Mouse (Mus musculus): ENCODE data around the gene Dnah5. TPM values are rescaled to one million over a fixed set of nuclear protein-coding genes. Genes with fewer than 3 reads are reported as not detected.

Dnah5 gene
- 1 to 10 TPM; 2.9 to 3.8 TPM for total RNA-seq (2021)

DNA sequence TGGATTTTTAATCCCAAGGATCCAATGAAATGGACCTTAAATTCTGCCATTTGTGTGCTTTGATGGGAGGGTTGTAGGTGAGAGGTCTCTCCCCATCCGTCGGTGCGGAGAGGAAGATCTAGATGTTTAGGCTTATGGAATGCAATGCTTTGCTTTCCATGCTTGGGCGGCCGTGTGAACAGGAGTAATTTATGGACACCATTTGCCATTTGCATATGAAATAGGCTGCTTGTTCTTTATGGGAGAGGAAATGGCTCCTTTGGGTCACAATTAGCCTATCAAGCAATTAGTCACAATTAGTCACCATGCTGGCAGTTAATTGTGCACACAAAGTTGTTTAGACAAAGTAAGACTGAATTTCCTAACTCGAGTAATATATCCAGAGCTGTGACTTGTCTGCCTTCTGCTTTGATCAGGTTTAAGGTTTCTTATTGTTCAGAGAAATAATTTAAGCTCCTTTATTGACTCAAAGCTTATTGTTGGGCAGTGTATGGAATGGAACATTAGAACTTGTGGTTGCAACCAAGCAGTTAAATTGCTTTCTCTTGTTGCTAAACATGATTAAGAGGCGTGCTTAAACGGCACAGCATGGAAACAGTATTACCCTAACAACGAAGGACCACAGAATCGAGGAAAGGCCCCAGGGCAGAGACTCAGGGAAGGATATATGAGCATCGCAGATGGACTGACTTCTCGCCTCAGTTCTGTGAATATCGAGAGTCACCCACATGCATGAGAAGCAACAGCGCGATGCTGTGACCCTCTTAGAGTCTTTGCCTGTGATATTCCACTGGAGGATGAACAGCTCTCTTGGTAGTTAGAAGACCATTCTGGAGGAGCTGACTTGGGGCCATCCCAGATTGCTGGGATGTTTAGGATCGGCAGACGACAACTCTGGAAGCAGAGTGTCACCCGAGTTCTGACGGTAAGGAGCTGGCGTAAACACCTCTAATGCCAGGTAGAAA is at the start of gene Dnah5:
TSS of gene Dnah5 (plus strand) at position 642 of the 965 bp plus-strand sequence.
- DNase-seq (ENCODE audit: extremely low spot score in 1 of 2, low spot score in 1 of 2) = no peak

DNA sequence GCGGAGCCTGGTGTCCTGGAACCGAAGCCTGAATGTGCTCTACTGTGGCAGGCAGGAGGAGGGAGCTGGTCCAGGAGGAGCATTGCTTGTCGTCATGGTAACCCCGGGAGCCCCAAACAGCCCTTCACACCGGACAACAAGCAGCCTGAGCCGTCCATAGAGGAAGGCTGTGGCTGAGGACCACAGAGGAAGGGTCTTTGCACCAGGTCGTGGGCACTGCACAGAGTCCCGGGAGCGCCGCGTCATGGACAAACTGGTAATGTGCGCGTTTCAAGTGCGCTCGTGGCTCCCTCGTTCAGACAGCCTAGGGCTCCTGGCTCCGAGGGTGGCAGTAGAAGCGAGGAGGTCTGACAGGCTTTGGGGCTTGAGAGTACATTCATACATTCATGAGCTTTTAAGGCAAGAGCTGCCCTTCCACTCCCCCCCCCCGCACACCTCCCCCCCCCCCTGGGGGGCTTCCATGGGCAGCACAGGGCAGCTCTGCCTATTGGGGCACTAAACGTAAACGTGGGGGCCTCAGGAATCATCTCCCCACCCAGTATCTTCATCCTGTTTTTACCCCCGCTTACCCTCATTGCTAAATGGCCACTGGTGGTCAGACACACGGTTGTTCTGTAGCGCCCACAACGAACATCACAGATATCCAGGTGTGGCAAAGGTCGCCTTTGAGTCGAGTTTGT is 48.6 kb upstream of the Dnah5 start:
- DNase-seq (ENCODE audit: extremely low spot score in 1 of 2, low spot score in 1 of 2) = peak; percentile 54 to 65

DNA sequence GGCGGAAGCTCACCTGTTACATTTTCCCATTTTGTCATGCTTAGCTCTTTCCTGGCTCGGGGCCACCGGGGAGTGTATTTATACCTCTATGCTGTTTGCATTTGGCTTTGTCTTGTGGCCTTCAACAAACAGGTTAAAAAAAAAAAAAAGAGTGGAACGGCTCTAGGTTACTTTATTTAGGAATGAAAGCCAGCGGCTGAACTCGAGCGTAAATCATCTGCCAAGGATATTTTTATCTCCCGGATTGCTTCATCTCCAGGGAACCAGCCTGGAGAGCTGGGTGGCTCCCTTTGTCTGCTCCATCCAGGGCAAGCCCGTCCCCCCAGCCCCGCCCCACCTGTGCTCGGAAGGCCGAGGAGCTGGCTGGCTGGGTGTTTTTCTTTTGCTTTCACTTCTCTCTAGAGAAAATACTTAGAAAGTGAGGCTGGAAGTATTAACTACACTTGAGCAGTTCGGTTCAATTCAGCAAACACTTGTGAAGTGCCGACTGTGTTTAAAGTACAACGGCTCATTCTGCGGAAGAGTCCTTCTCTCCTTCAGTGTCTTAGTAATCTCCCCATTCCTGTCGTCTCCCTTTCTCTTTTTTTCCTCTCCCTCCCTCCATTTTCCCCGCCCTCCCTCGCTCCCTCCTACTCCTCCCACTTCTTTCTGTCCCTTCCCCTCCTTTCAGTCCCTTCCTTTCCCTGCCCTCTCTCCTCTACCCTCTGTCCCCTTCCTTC is 44.6 kb upstream of the Dnah5 start:
- DNase-seq (ENCODE audit: extremely low spot score in 1 of 2, low spot score in 1 of 2) = peak in 1 of 2 experiments; percentile 39

DNA sequence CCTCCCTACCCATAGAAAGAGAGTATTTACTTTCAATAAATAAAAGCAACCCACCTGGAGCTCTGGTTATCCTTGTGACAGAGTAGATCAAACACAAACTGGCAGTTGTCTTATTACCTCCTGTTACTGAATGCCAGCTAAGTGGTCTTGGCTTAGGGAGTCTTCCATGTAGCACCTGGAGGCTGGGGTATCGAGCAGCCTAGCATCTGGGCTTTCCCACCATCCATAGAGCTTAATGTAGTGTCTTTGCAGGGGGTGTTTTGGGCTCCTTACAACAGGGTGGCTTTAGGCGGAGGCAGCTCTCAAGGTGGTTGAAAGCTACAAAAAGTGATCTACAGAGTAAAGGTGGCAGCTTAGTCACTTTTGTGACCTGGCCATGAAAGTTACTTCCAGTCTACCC is 41.3 kb upstream of the Dnah5 start:
- no peak for DNase-seq (ENCODE audit: extremely low spot score in 1 of 2, low spot score in 1 of 2)

DNA sequence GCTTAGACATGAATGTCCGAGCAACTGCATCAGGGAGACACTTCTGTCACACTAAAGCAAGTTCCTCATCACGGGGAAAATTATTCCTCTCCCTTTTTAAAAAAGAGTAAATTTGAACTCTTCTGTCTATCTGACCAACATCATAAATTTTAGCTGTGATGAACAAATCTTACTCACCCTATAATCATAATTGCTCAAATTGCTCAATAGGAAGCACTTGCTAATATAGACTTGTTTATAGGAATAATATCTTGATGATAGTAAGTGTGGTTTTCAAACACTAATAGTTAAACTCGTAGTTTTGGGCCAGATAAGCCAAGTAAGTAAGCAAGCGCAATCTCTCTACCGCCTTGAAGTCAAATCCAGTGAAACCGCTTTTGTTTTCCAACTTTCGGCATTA is 38.3 kb upstream of the Dnah5 start:
- DNase-seq (ENCODE audit: extremely low spot score in 1 of 2, low spot score in 1 of 2) = no peak

DNA sequence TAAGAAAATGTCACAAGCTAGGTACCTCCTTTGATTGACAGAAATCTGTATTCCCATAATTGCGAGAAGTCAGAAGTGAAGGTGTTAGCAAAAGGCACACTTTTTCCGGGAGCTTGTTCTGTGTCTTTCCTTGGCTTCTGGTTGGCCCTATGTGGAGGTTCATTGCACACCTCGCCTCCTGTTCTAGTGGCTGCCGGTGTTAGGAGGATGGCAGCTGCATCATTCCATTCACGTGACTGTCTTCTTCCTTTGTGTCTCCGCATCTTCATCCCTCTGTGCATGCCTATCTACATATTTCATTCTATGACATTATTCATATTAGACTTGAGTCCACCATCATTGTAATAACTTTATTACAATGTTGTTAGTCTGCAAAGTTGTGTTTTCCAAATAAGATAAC is 37.5 kb upstream of the Dnah5 start:
- no peak for DNase-seq (ENCODE audit: extremely low spot score in 1 of 2, low spot score in 1 of 2)

DNA sequence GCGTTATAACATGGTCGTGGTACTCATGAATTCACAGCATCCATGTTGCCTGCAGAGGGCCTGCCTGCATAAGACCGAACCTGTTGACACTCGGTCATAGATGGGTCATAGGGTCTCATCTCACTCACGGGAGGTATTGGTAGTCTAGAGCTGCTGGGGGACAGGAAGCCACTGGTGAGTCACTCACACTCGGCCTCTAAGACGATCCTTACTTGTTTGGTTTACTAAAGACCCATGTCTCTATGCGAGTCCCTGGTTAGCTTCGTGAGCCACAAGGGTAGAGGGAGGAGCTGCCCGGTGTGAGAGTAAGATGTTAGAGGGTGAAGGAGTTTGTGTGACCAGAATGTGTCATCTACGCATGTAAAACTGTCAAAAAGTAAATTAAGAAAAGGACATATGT is 24.6 kb upstream of the Dnah5 start:
- no peak for DNase-seq (ENCODE audit: extremely low spot score in 1 of 2, low spot score in 1 of 2)

DNA sequence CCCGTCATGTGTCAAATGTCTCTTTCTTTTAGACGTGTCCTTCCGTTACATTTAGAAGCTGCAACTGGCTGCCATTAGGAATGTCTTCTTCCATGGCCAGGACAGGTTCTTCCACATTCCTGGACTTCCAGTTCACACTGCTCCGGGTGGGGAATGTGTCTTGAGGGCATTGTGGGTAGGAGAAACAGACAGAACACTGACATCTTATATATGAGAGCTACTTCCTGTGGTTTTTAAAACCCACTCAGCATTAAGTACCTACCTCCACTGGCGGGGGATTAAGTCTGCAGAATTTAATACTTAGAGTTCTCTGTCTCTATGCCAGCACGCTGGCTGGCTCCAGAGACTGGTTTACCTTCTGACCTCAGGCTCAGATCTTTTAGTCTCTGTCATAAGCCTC is 24.0 kb upstream of the Dnah5 start:
- DNase-seq (ENCODE audit: extremely low spot score in 1 of 2, low spot score in 1 of 2) = no peak

DNA sequence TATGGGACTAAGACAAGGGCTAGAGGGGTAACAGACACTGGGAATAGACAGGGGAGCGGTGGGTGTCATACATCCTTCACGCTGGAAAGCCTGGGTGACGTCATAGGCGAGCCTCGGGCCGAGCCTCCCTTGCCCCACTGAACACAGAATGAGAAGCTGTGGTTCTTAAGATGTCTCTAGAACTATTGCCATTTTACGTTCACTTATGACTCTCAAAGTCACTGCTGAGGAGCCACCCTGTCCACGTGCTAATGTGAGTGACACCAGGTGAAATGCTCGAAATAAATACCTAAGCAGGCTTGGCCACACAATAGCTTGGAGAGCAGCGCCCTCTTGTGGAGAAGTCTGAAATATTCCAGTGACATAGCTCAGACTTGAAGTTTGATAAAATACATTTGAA is 21.7 kb upstream of the Dnah5 start:
- peak; percentile 72 to 90 for DNase-seq (ENCODE audit: extremely low spot score in 1 of 2, low spot score in 1 of 2)

DNA sequence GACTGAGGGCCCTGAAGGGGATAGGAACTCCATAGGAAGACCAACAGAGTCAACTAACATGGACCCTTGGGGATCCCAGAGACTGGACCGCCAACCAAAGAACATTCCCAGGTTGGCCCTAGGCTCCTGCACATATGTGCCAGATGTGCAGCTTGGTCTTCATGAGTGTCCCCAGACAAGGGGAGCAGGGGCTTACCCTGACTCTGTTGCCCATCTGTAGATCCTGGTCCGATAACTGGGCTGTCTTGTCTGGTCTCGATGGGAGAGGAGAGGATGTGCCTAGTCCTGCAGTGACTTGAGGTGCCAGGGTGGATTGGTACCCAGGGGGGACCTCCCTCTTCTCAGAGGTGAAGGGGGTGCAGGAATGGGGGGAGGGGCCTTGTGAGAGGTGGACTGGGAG is 21.0 kb upstream of the Dnah5 start:
- no peak for DNase-seq (ENCODE audit: extremely low spot score in 1 of 2, low spot score in 1 of 2)

DNA sequence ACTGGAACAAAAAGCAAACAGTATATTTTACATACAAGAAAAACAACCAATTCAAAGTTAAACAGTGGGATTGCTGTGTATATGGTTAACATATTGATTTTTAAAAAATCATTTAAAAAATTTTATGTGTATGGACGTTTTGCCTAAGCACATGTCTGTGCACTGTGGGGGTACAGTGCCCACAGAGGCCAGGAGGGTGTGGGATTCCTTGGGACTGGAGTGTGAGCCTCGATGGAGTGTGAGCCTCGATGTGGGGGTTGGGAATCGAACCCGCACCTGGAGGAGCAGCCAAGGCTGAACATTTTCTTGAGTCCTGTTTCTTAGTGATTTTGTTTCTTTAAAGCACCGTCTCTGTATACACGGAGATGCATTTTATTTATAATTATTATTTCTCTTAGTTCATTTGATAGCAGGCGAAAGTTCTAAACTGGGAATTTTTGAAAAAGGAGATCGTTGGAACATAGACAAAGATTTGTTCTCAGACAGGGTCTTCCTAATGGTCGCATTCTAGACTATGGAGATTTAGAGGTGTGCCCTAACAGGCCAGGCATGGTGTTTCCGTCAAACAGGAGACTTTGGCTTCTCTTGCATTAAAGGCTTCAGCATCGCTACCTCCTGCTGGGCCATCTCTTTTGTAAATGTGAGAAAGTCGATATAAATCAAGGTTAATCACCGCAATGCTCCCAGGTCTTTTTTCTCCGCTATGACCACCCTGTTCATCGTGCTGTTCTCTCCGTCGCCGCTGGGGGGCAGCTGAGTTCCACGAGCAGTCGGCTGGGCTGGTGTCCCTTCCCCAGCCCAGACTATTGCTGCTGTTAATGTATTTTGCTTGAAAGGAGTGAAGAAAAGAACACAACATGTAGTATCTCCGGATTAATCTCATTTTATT is 15.8 kb upstream of the Dnah5 start:
- peak; percentile 74 to 95 for DNase-seq (ENCODE audit: extremely low spot score in 1 of 2, low spot score in 1 of 2)

DNA sequence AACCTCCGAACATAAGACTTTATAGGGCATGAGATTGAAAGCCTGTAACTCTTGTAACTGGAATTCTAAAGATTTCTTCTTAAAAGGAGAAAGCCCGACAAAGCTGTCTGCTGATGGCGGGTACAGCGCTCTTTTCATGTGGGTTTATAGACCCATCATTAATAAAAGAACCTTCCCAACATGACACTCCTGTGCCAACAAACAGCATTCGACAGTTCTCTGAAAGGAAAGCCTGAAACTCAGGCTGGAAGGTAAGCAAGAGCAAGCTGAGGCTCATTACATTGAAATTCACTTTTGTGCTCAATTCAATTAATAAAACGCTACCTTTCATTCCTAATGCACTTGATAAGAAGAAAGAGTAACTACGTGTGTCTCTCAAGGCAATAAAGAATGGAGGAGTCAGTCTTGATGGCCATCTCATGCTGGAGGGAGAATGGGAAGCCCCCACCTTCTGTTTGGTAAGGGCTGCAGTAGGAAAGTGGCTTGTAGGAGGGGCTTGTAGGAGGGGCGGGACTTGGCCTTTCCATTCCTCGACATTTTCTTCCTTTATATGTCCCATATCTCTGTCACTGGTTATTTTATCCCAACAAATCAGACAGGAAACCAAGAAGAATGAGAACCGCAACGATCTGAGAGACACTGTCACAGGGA is 15.1 kb upstream of the Dnah5 start:
- no peak for DNase-seq (ENCODE audit: extremely low spot score in 1 of 2, low spot score in 1 of 2)

DNA sequence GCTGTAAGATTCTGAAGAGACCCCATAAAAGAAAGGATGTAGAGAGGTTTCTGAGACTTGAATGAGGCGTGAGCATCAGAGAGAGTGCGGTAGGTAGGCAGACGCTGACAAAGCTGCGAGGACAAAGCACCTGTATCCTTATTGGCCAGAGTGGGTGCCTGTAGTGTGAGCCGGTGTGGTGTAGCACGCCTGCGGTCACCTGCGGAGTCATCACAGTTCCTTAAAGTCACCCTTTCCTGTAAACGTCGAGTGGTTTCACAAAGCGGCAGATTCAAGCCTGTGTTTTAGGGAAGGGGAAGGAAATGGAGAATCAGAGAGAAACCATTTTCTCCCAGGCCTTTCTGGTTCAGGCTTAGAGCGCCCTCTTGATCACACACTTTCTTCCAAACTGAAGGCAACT is 13.9 kb upstream of the Dnah5 start:
- DNase-seq (ENCODE audit: extremely low spot score in 1 of 2, low spot score in 1 of 2) = no peak

DNA sequence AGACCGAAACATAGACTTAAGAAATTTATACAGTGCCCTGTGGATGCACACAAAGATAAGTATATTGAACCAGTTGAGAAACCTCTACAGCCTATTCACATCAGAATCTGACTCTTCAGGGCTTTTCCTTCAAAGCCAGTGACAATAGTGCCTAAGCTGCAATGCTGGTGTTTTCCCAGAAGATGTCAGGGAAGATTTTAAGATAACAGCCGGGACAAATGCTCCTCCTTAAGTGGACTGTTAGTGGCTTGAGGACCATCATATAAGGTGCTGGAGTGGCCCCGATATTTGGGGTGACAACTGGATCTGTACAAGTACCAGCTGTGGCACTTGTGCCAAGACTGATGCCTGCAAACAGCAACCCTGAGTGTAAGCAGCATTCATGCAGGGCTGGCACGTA is 4.9 kb upstream of the Dnah5 start:
- no peak for DNase-seq (ENCODE audit: extremely low spot score in 1 of 2, low spot score in 1 of 2)

DNA sequence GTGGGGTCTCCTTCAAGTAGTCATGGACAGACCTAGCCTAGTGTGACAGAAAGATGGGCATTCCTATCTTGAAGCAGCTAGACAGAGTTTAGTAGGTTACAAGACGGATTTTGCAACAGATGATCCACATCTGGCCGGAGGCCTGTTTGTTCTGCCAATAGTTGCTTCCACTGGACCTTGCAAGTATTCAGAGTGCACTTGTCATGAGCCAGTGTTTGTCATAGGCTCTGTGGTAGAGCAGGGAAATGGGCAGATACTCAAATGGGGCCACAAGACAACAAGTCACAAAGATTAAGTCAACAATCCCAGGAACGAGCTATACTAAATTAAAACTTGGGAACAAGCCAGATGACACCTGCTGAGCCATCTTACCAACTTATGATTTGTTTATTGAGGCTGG is 1.1 kb downstream of the Dnah5 start:
- no peak for DNase-seq (ENCODE audit: extremely low spot score in 1 of 2, low spot score in 1 of 2)

DNA sequence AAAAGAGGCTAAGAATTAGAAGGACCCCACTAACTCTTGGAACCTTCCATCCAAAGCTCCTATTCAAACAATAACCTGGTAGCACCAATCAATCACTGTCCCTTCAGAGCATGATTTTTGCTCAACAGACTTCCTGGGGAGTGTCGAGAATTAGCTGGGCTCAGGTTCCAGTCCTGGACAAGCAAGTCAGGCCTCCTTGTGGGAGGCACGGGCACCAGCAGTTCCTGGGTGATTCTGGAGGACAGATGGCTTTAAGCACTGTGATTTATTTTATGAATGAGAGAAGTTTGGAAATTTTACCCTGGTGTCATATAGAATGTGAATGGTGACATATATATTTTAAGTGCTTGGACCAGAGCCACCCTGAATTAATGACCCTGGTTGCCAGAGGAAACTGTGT is 4.0 kb downstream of the Dnah5 start:
- DNase-seq (ENCODE audit: extremely low spot score in 1 of 2, low spot score in 1 of 2) = no peak

DNA sequence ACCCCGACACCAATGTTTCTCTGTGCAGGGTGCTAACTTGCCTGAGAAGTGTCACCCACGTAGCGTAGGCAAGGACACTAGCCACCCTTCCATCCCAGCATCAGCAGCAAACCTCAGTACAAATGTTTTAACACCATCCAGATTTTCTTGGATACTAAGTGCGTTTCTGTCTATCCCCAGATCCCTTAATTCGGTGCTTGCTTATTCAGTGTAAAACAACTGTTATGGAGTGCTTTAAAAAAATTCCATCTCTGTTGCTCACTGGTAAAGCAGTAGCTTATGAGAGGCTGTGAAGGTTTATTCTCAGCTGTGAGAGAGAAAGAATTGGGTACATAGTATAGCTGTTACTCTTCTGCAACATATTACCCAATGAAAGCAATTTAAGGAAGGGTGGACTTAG is 9.5 kb downstream of the Dnah5 start:
- no peak for DNase-seq (ENCODE audit: extremely low spot score in 1 of 2, low spot score in 1 of 2)

DNA sequence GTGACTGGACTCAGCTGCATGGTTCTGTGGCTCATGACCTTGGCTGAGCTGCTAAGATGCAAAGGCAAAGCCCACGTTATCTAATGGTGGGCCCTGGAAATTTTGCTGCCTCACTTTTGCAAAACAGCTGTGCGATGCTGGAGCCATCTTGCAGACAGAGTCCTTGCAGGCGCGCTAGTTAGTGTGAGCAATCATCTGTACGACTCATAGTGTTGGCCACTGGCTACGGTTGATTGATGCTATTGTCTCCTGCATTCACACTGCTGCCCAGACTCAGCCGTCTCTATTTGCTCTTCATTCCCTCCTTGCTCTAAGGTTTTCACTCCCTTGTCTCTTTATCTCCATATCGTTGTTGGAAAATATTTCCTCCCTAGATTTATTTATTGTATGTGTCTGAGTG is 12.8 kb downstream of the Dnah5 start:
- DNase-seq (ENCODE audit: extremely low spot score in 1 of 2, low spot score in 1 of 2) = no peak

DNA sequence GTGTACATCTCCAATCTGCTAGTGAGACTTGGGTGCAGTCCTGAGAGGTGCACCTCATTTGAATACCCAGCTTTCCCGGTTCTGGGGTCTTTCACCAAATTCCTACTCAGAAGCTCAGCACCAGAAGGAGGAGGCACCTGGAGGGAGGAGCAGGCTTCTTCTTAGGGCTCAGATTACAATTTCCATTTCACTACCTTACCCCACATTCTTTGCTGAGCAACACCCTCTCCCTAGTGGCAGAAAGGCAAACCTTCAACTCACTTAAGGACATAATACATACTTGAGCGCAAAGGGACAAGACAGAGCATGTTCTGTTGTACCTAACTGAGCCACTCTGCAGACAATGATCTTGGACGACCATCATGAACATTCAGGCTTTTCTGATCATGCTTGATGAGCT is 23.8 kb downstream of the Dnah5 start:
- DNase-seq (ENCODE audit: extremely low spot score in 1 of 2, low spot score in 1 of 2) = no peak

DNA sequence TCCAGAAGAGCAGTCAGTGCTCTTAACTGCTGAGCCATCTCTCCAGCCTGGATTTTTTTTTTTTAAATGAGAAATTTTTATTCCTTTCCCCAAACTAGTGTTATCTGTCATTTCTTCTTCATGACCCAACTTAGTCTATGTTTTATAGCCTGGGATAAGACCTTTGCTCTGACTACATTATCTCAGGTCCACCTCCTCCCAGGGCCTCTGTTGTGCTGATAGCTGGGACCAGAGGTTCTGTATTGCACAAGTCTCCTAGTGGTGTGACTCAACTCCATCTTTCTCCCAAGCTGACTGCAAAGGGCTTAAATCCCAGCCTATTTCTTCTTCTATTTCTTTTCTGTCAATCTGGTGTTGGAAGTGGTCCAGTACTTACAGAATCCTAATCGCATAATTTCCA is 56.7 kb downstream of the Dnah5 start:
- DNase-seq (ENCODE audit: extremely low spot score in 1 of 2, low spot score in 1 of 2) = no peak
